Mouse (Mus musculus): ENCODE results near the gene Slc35f2.

Slc35f2 gene

GRCm38 (mm10) chr9:53771344-53772021 lies at the start of gene Slc35f2:
Gene Slc35f2 (plus strand): TSS chr9:53771538.
- DNase-seq (ENCODE audit: extremely low read depth, low read depth), result no peak

GRCm38 (mm10) chr9:53740829-53741404 lies 30.4 kb upstream of the Slc35f2 start:
- peak; percentile 6 for DNase-seq (ENCODE audit: extremely low read depth, low read depth)

GRCm38 (mm10) chr9:53750411-53750810 lies 20.9 kb upstream of the Slc35f2 start:
- no peak for DNase-seq (ENCODE audit: extremely low read depth, low read depth)

- DNase-seq (ENCODE audit: extremely low read depth, low read depth), result no peak
Observed at GRCm38 (mm10) chr9:53750899-53751298, 20.4 kb upstream of the Slc35f2 start.

- no peak for DNase-seq (ENCODE audit: extremely low read depth, low read depth)
Observed at GRCm38 (mm10) chr9:53754801-53755200, 16.5 kb upstream of the Slc35f2 start.

GRCm38 (mm10) chr9:53758142-53758541 lies 13.2 kb upstream of the Slc35f2 start:
- no peak for DNase-seq (ENCODE audit: extremely low read depth, low read depth)

GRCm38 (mm10) chr9:53764697-53765096 lies 6.6 kb upstream of the Slc35f2 start:
- no peak for DNase-seq (ENCODE audit: extremely low read depth, low read depth)

- DNase-seq (ENCODE audit: extremely low read depth, low read depth), result no peak
Observed at GRCm38 (mm10) chr9:53768486-53768885, 2.9 kb upstream of the Slc35f2 start.

GRCm38 (mm10) chr9:53770771-53771343 lies 481 bp upstream of the Slc35f2 start:
- DNase-seq (ENCODE audit: extremely low read depth, low read depth), result no peak

- no peak for DNase-seq (ENCODE audit: extremely low read depth, low read depth)
Observed at GRCm38 (mm10) chr9:53772121-53772561, 803 bp downstream of the Slc35f2 start.

- no peak for DNase-seq (ENCODE audit: extremely low read depth, low read depth)
Observed at GRCm38 (mm10) chr9:53775511-53775910, 4.2 kb downstream of the Slc35f2 start.

GRCm38 (mm10) chr9:53786561-53787407 lies 15.4 kb downstream of the Slc35f2 start:
- DNase-seq (ENCODE audit: extremely low read depth, low read depth), result no peak

- no peak for DNase-seq (ENCODE audit: extremely low read depth, low read depth)
Observed at GRCm38 (mm10) chr9:53793830-53794330, 22.5 kb downstream of the Slc35f2 start.

- DNase-seq (ENCODE audit: extremely low read depth, low read depth), result no peak
Observed at GRCm38 (mm10) chr9:53794490-53794889, 23.2 kb downstream of the Slc35f2 start.

GRCm38 (mm10) chr9:53795351-53795750 lies 24.0 kb downstream of the Slc35f2 start:
- no peak for DNase-seq (ENCODE audit: extremely low read depth, low read depth)

GRCm38 (mm10) chr9:53796386-53796785 lies 25.0 kb downstream of the Slc35f2 start:
- no peak for DNase-seq (ENCODE audit: extremely low read depth, low read depth)

- no peak for DNase-seq (ENCODE audit: extremely low read depth, low read depth)
Observed at GRCm38 (mm10) chr9:53797141-53797540, 25.8 kb downstream of the Slc35f2 start.

- DNase-seq (ENCODE audit: extremely low read depth, low read depth), result no peak
Observed at GRCm38 (mm10) chr9:53802921-53803320, 31.6 kb downstream of the Slc35f2 start.

- no peak for DNase-seq (ENCODE audit: extremely low read depth, low read depth)
Observed at GRCm38 (mm10) chr9:53806496-53807086, 35.3 kb downstream of the Slc35f2 start.

- no peak for DNase-seq (ENCODE audit: extremely low read depth, low read depth)
Observed at GRCm38 (mm10) chr9:53813418-53813817, 42.1 kb downstream of the Slc35f2 start.

GRCm38 (mm10) chr9:53818760-53819159 lies 47.4 kb downstream of the Slc35f2 start:
- peak; percentile 27 for DNase-seq (ENCODE audit: extremely low read depth, low read depth)
